Mouse (Mus musculus) cerebellum, adult 2 months (tissue): ENCODE measurements around the gene Lmf1.

Experiments
- CTCF ChIP-seq: fragments of 200-500 bp; IDR thresholded peaks from 2 replicates; pipeline ENCODE4 v1.5.1; 2011; ENCODE audit warnings: low read depth, mild to moderate bottlenecking, control low read depth, low read length, moderate library complexity, borderline replicate concordance; ENCODE audit not compliant: insufficient read depth
- POLR2A ChIP-seq: fragments of 200-500 bp; IDR thresholded peaks from 2 replicates; pipeline ENCODE4 v1.6.1; 2011; ENCODE audit warnings: low read length, control low read depth, borderline replicate concordance; ENCODE audit not compliant: insufficient read depth

DNA sequence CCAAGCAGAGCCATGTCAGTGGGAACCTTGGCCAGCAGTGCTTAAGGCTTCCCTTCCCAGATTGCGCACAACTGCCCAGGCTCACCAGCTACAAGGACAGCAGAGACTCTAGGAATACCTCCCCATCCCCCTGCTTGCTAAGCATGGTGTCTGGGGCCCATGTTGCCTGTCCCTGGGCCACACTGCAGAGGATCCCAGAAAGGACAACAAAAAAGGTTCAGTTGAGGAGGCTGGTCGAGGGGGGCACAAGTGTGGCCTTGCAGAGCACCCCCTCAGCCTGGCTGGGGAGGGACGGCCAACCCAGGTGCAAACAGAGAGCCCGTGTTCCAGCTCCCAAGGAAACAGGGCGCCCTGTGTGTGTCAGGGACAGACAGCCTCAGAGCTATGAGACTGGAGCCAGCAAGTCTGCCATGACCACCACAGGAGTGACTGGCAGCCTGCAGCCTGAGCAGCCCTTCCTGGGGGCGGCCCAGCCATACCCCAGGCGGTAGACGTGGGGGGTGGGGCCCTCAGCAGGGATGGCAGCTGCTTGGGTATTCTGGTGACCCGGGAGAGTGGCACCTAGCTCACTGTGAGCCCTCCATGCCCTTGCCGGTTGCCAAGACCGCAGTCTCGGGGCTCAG is 84.4 kb downstream of the Lmf1 start:
- no peak for TF ChIP-seq POLR2A
- no peak for TF ChIP-seq CTCF
